Mouse (Mus musculus): ENCODE data around the gene Foxo6. TPM values are rescaled to one million over a fixed set of nuclear protein-coding genes. Genes with fewer than 3 reads are reported as not detected.

The Foxo6 gene
- total RNA-seq, 2 experiments from 2014 or later: 2.2 to 2.7 TPM

- DNase-seq: peak; percentile 90 to 93
Measured at GRCm38 (mm10) chr4:120247412-120247811, 39.7 kb downstream of the Foxo6 start.

DNA sequence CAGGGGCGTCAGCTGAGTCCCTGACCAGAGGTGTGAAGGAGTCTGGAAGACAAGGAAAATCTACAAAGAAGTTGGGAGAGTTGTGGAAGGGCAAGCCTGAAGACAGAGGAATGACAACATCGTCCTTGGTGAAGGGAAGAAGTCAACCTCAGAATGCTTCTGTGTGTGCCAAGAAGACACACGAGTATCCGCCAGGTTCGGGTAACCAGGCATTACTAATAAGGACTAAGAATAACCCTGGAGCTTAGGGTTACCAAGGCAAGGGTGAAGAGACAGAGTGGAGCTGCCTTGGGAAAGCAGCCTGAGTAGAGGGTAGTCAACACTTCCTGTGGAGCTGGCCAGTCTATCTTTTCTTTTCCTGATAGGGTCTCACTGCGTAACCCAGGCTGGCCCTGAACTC lies 41.1 kb downstream of the Foxo6 start:
- no peak for DNase-seq

- no peak for DNase-seq
Measured at GRCm38 (mm10) chr4:120242783-120243262, 44.3 kb downstream of the Foxo6 start.

DNA sequence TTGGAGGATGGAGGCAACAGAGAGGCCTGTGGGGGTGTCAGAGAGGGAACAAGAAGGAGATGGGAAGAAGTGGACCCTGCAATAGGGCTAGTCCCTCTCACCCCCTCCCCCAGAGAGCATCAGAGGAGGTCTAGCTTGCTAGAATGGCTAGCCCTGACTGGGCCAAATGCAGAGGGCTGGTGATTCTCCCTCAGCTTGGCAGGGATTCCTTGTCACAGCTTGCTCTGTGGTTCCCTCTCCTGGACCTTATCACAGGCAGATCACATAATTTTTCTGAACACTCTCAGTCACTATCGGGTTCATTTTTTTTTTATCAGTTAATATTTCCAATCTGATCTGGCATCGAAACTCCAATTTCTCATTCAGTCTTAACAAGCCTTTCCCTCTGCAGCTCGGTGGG lies 46.0 kb downstream of the Foxo6 start:
- no peak for DNase-seq

GRCm38 (mm10) chr4:120239419-120239818 lies 47.7 kb downstream of the Foxo6 start:
- DNase-seq: no peak

GRCm38 (mm10) chr4:120233243-120233642 lies 53.9 kb downstream of the Foxo6 start:
- no peak for DNase-seq

DNA sequence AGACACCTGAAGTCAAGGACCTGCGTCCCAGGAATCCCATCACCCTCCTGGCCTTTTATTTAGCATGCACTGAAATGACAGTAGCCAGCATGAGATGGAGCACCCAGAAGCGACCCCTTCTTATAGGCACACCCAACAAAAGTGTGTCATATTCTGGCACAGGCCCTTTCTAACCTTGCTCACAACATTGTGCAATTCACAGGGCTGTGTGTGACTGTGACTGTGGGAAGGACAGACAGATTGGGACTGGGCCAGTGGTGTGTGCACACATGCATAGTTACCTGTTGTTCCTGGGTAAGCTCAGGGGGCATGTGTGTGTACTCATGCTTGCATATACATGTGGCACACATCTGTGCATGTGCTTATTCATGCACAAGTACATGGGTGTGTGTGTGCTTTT lies 54.6 kb downstream of the Foxo6 start:
- no peak for DNase-seq

GRCm38 (mm10) chr4:120231982-120232381 lies 55.2 kb downstream of the Foxo6 start:
- no peak for DNase-seq

GRCm38 (mm10) chr4:120230256-120230649 lies 56.9 kb downstream of the Foxo6 start:
- peak; percentile 66 to 75 for DNase-seq

GRCm38 (mm10) chr4:120229505-120230255 lies 57.5 kb downstream of the Foxo6 start:
- no peak for DNase-seq

- no peak for DNase-seq
Measured at GRCm38 (mm10) chr4:120228613-120229012, 58.5 kb downstream of the Foxo6 start.

DNA sequence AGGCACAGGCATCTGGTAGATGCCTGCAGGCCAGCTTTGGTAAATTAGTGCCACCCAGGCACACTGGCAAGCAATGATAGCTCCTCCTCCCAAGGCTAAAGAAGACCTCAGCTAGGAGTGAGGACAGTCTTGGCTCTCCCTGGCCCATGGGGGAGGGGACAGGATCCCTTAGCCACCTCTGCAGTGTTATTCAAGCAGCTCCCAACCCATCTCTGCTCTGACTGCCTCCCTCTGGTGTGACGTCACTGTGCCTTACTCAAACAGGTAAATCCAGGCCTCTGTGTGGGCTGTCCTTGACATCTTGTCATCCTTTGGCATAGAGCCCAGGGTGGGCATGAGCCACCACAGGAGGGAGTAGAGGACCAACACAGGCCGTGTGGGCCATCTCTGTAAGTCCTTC lies 59.9 kb downstream of the Foxo6 start:
- no peak for DNase-seq

GRCm38 (mm10) chr4:120226682-120227081 lies 60.5 kb downstream of the Foxo6 start:
- DNase-seq: no peak

- peak; percentile 75 to 87 for DNase-seq
Measured at GRCm38 (mm10) chr4:120225135-120225780, 61.9 kb downstream of the Foxo6 start.

DNA sequence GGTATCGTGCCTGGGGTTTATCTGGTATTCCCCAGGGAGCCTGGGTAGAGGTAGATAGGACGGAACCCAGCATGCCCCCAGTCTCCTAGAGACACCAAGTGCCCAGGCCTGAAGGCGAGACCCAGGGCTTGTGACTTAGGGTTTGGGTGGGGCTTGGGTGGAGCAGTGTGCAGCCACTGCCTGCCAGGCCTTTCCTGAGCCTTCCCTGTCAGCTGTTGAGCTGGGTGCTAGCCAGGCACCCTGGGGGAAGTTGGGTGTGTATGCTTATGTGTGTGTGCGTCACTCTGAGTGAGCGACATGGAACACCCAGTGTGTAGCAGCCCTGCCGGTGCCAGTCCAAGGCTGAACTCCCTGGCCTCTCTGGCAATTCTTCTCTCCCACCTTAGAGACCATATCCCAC lies 63.3 kb downstream of the Foxo6 start:
- DNase-seq: peak; percentile 59 to 61

DNA sequence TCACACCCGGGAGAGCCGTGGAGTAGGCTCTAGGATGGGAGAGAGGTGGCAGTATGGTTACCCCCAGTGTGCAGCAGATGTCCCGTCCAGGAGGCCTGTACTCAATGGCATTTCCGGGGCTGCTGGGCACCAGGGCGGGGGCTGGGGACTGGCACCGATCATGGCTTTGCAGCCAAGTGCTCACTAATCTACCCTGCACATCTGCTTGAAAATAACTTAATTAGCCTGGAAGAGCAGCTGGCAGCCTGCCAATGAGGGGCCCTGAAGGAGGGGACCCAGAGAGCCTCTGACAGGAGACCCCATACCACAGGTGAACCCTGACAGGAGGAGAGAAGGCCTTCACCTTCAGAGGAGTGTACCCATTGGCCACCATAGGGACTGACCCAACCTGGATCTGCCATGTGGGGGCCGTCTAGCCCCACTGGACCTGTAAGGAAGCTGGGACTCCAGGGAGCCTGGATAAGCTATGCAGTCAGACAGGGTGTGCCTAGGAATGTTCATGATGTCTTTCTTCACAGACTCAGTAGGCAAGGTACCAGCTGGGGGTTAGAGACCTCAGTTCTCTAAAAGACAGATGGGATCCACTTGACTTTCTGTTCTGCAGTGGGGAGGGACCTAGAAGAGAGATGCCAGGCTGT lies 63.9 kb downstream of the Foxo6 start:
- no peak for DNase-seq

DNA sequence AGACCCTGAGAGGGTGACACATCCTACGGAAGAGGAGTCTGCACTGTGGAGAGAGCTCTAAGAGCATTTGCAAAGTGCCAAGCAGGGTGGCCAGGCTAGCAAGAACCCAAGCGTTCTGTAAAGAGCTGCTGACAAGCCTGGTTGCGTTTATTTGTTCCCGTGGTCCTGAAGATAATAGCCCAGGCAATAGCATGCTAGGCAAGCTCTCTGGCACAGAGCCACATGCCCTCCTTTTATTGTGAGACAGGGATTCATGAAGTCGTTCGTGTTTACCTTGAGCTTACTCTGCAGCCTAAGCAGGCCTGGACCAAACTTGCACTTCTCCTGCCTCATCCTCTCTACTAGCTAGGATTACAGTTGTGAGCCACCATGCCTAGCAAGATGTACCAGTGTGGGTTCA lies 65.4 kb downstream of the Foxo6 start:
- no peak for DNase-seq

- no peak for DNase-seq
Measured at GRCm38 (mm10) chr4:120218878-120219277, 68.3 kb downstream of the Foxo6 start.

Other genes with a start within 250 kb of the Foxo6 start
- not detected for gene AL607142.1, start 222.4 kb downstream of the Foxo6 start, total RNA-seq (2021)
- not detected for gene Edn2, start 126.1 kb downstream of the Foxo6 start, total RNA-seq (2021)
- gene Scmh1, start 117.9 kb upstream of the Foxo6 start, total RNA-seq (2021): 10 to 100 TPM; 47.8 to 50.0 TPM
- gene Slfnl1, start 244.9 kb upstream of the Foxo6 start, total RNA-seq (2021): not detected